Mouse (Mus musculus) megakaryocyte, embryonic 14.5 days (primary cell): ENCODE data around the gene Ercc8. TPM values are rescaled to one million over a fixed set of nuclear protein-coding genes. Genes with fewer than 3 reads are reported as not detected.
A peak's percentile ranks its signal among the peaks of the same experiment; 100 is the strongest.

Experiments used
- H3K27me3 ChIP-seq: replicated peaks from 2 replicates; pipeline ENCODE3; 2012; ENCODE audit warnings: inconsistent platforms
- H3K36me3 ChIP-seq: replicated peaks from 2 replicates; pipeline ENCODE3; 2012; ENCODE audit warnings: low read length, inconsistent platforms, mixed read lengths
- H3K4me1 ChIP-seq: 2 replicates; pipeline ENCODE4 v1.6.1; 2012; ENCODE audit warnings: inconsistent platforms
- H3K4me3 ChIP-seq: replicated peaks from 2 replicates; pipeline ENCODE3; 2012; ENCODE audit warnings: moderate library complexity, mild to moderate bottlenecking, inconsistent platforms
- H3K9me3 ChIP-seq: 2 replicates; pipeline ENCODE4 v1.6.1; 2012; ENCODE audit warnings: inconsistent platforms
- FLI1 ChIP-seq: IDR thresholded peaks from 2 replicates; pipeline ENCODE4 v1.6.1; 2012; ENCODE audit warnings: low read length, inconsistent platforms, mixed read lengths
- GATA1 ChIP-seq: IDR thresholded peaks from 3 replicates; pipeline ENCODE4 v1.6.1; 2012; ENCODE audit warnings: mixed read lengths, low read length, inconsistent platforms, borderline replicate concordance
- polyA plus RNA-seq: library from polyadenylated mRNA; stranded (reverse); fragments of >175 nt; gene quantifications from 2 replicates; pipeline ENCODE4 v1.2.3, GENCODE M21; 2012; ENCODE audit warnings: low replicate concordance; ENCODE audit not compliant: insufficient read depth

The Ercc8 gene
- polyA plus RNA-seq, 1 experiment, result 1.00 TPM

DNA sequence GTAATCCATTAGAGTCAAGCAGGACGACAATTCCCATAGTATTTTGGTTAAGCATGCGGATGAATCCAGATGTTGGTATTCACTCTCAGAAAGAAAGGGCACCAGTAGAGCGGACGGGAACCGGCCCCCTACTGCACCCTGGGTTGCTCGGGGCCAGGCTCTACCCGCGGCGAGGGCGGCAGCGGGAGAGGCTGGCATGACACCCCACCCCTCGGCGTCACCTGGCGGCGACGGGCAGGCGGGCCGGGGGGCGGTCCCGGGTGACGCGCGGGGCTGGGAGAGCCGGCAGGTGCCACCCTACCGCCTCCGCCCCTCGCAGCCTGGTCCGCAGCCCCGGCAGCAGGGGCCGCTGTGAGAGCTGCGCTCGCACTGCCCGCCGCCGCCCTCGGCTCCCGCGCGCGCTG, 55.6 kb downstream of the Ercc8 start, which contains the start of gene Elovl7:
TSS of gene Elovl7 (plus strand) at position 324 of the 404 bp plus-strand sequence.
- Histone ChIP-seq H3K4me1 (peaks cover 60% of the 10 kb centered on the region), H3K36me3 (peaks cover 2% of the 10 kb centered on the region), H3K4me3 (peak within 1 kb of the TSS; percentile 98), H3K27me3 (no peaks in the 10 kb centered on the region), H3K9me3 (no peaks in the 10 kb centered on the region)
- TF ChIP-seq FLI1 (no peak), GATA1 (no peak)

DNA sequence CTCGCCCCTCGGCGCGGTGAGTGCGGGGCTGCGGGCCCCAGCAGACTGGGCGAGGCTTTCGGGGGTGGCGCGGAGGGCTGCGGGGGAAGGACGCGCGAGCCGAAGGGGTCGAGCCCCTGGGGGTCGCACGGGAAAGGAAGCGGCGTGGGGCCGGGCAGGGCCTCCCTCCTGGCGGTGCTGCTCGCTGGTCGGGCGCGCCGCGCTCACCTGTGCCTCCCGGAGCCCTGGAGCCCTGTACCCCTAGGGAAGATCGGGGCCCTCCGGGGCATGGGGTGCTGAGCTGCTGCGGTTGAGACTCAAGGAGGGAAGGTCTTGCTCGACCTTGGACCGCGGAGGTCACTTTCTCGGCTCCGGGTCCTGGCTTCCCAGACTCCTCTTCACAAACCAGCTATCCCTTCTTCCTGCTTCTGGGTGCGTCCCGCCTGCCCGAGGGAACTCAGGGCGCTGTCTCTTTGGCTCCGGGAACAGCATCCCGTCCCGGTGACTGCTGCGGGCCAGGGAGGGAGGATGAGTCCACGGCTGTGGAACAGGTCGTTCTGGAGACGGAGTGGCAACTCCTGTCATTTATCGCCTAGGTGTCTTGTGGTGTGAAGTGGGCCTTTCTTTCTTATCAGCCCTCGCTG, 56.1 kb downstream of the Ercc8 start:
- Histone ChIP-seq H3K4me1 (peaks cover 63% of the 10 kb centered on the region), H3K36me3 (peaks cover 7% of the 10 kb centered on the region), H3K4me3 (peak overlapping the region; percentile 98), H3K9me3 (no peaks in the 10 kb centered on the region), H3K27me3 (no peaks in the 10 kb centered on the region)
- no peak for TF ChIP-seq GATA1
- TF ChIP-seq FLI1, result no peak

DNA sequence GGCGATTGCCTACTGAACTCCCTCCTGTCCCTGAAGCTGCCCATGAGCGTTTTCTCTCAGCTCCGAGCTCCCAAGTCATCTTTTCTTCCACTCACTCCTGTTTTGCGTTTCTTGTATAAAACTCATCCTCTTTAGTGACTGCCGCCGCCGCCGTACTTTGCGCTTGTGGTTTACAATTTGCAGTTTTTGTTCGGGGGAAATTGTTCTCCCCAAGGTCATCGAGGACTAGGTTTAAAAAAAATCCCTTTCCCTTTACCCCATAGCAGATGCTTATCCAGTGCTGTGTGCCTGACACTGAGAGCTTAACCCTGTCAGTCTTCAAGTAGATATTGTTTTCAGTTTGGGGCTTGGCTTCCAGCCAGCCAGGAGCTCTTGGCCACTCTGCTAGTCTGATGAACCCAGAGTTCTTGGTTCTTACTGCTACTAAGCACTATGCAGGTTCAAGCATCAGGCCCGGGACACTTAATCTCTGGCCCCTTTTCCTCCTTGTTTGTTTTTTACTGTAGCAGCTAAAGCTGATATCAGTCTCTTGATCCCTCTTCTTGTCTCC, 56.8 kb downstream of the Ercc8 start:
- H3K4me3 ChIP-seq, result peak overlapping the region; percentile 98
- no peaks in the 10 kb centered on the region for H3K9me3 ChIP-seq
- TF ChIP-seq FLI1 (no peak), GATA1 (no peak)
- H3K36me3 ChIP-seq, result peaks cover 10% of the 10 kb centered on the region
- H3K27me3 ChIP-seq, result no peaks in the 10 kb centered on the region
- peaks cover 70% of the 10 kb centered on the region for H3K4me1 ChIP-seq

DNA sequence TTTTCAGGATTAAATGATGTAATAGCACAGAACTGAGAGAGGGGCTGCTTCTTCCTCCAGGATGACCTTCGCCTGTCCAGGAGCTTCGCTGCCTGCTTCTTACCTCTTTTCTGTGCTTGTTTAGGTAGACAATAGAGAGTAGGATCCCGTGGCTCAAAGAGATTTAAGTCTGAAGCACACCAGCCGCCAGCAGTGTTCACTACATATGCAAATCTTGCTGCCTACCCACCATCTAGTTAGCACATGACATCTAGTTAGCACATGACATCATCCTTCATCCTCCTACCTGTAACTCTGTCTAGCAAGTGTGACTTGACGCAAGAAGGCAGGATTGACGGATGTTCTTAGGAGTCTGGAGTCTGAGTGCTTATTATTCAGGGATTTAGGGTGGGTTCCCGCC, 61.2 kb downstream of the Ercc8 start:
- Histone ChIP-seq H3K36me3 (peaks cover 33% of the 10 kb centered on the region), H3K9me3 (no peaks in the 10 kb centered on the region), H3K4me3 (peak overlapping the region; percentile 53), H3K4me1 (peaks cover 87% of the 10 kb centered on the region), H3K27me3 (no peaks in the 10 kb centered on the region)
- no peak for TF ChIP-seq GATA1
- no peak for TF ChIP-seq FLI1

DNA sequence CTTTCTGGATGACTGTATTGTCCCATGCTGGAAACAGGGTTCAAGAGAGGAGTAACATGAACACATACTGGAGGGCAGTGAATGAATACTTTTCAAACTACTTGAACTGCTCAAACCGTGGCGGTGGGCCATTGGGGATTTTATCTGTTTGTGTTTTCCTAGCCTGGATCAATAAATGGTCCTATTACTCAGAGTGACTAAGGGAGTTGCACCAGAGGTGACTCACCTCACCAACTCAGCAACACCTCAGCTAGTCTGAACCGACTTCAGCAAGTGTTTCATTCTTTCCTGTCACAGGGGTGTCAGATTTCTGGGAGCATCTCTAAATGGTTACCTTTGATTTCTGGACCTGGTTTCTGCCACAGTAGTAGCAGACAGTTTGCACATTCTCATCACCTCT, 70.7 kb downstream of the Ercc8 start:
- Histone ChIP-seq H3K4me1 (peaks cover 62% of the 10 kb centered on the region), H3K27me3 (no peaks in the 10 kb centered on the region), H3K36me3 (peaks cover 40% of the 10 kb centered on the region), H3K4me3 (no peak overlapping the region), H3K9me3 (no peaks in the 10 kb centered on the region)
- no peak for TF ChIP-seq GATA1
- no peak for TF ChIP-seq FLI1

DNA sequence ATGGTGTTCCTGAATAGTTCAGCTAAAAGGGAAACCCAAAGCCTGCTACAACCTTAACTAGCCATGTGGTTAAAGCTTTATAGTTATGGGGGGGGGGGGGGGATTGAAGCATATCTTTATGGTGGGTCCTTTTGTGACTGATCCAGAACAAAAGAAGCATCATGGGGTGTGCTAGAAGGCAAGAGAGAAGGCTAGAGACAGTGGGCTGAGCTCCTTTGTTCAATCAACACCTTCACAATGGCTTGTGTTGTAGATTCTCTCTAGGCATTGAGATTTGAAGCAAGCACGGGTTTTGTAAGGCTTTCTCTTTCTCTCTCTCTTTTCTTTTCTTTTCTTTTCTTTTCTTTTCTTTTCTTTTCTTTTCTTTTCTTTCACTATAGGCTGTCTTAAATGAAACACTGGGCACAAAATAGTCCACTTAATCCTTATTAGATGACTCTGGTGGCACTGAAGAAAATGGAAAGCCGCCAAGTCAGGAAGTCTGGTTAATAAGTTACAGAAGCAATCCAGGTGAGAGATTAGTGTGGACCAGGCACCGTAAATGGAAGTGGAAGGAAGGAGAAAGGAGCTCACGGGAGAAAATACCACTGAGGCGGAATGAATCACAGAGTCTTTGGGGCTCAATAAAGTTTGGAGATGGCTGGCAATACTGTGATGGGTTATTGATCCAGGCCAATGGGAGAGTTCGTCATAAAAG, 71.3 kb downstream of the Ercc8 start:
- H3K36me3 ChIP-seq, result peaks cover 42% of the 10 kb centered on the region
- TF ChIP-seq FLI1 (no peak), GATA1 (no peak)
- no peaks in the 10 kb centered on the region for H3K27me3 ChIP-seq
- no peak overlapping the region for H3K4me3 ChIP-seq
- no peaks in the 10 kb centered on the region for H3K9me3 ChIP-seq
- H3K4me1 ChIP-seq, result peaks cover 65% of the 10 kb centered on the region

DNA sequence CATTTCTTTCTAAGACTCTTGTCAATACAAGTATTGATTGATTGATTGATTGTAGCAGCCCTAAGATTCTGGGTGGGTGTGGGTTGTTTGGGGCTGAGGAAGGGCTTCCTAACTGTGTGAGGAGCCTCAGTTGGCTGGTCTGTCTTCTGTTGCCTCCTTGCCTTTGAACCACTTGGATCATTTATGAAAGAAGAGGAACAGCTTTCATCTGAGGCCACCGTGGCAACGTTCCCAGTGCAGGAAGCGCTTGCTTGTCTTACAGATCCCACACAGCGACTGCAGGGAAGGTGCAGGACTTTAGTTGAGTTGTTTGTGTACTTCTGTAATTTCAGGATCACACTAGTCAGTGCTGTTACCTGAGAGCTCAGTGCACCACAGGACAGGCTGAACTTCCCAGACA, 81.5 kb downstream of the Ercc8 start:
- Histone ChIP-seq H3K4me3 (peak overlapping the region; percentile 82), H3K27me3 (no peaks in the 10 kb centered on the region), H3K4me1 (peaks cover 83% of the 10 kb centered on the region), H3K36me3 (peaks cover 33% of the 10 kb centered on the region), H3K9me3 (no peaks in the 10 kb centered on the region)
- TF ChIP-seq FLI1 (no peak), GATA1 (no peak)

DNA sequence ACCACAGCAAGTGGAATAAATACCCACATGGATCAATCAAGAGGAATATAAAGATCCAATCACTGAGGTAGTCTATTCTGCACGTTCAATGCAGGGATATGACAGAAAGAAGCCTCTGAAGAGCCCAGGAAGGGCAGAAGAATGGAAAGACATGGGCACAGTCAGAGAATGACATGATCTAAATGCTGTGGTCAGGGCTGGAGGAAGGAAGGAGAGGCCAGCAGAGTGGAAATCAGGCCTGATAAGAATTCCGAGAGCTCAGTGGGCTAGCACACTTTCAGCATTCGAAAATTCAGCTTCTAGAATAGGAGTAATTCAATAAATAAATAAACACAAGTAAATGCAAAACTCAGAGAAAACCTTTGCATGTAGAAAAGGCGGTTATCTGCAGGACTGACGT, 83.2 kb downstream of the Ercc8 start:
- peak overlapping the region; percentile 57 for H3K4me3 ChIP-seq

More for the DNA sequence above, 83.2 kb downstream of the Ercc8 start:
- Histone ChIP-seq H3K27me3 (no peaks in the 10 kb centered on the region), H3K4me1 (peaks cover 83% of the 10 kb centered on the region), H3K36me3 (peaks cover 33% of the 10 kb centered on the region), H3K9me3 (no peaks in the 10 kb centered on the region)
- TF ChIP-seq FLI1 (no peak), GATA1 (peak; percentile 63; the same call in 1 of the 3 replicates)

Other genes starting within 250 kb of the Ercc8 start
- gene Smim15, start 114.3 kb upstream of the Ercc8 start, polyA plus RNA-seq, result 1.1 and 7.4 TPM in 2 replicates
- gene Ndufaf2, start 108 bp upstream of the Ercc8 start, polyA plus RNA-seq, result 29.6 TPM in 1 of 2 replicates, not detected in the other
- gene Elovl7, start 55.7 kb downstream of the Ercc8 start, polyA plus RNA-seq, result 2.0 TPM in 1 of 2 replicates, not detected in the other
- gene Depdc1b, start 157.6 kb downstream of the Ercc8 start, polyA plus RNA-seq, result 0.65 and 4.7 TPM in 2 replicates